Mouse (Mus musculus) adrenal gland (tissue): ENCODE results near the gene Fnip2.

ENCODE experiments used
- intact Hi-C: fragments of 180-260 bp; cut with DNase I; formaldehyde crosslinking; loops from one replicate; pipeline ENCODE4 v1.15.1; 2025

Fnip2 gene

GRCm38 (mm10) chr3:79566716-79567691 lies 592 bp downstream of the Fnip2 start:
- intact Hi-C loops, result loop anchor here (10.0 kb wide), 2 partner anchors 52 to 282 kb away; partner anchors contain the start of gene Rapgef2

- intact Hi-C loops, result loop anchor here (10.0 kb wide), 2 partner anchors 50 to 280 kb away; partner anchors contain the start of gene Rapgef2
Measured at GRCm38 (mm10) chr3:79564875-79565606, 2.6 kb downstream of the Fnip2 start.

- intact Hi-C loops, result loop anchor here (10.0 kb wide), 2 partner anchors 49 to 279 kb away; partner anchors contain the start of gene Rapgef2
Measured at GRCm38 (mm10) chr3:79563511-79563910, 4.1 kb downstream of the Fnip2 start.

- intact Hi-C loops, result loop anchor here (10.0 kb wide), 2 partner anchors 47 to 277 kb away; partner anchors contain the start of gene Rapgef2
Measured at GRCm38 (mm10) chr3:79561784-79562715, 5.5 kb downstream of the Fnip2 start.

- intact Hi-C loops, result loop anchor here (10.0 kb wide), 2 partner anchors 46 to 276 kb away; partner anchors contain the start of gene Rapgef2
Measured at GRCm38 (mm10) chr3:79560555-79560954, 7.0 kb downstream of the Fnip2 start.

- intact Hi-C loops, result loop anchor here (10.0 kb wide), 2 partner anchors 45 to 275 kb away; partner anchors contain the start of gene Rapgef2
Measured at GRCm38 (mm10) chr3:79559773-79560045, 7.9 kb downstream of the Fnip2 start.

- intact Hi-C loops, result no loop called here
Measured at GRCm38 (mm10) chr3:79559021-79559772, 8.4 kb downstream of the Fnip2 start.

- intact Hi-C loops, result no loop called here
Measured at GRCm38 (mm10) chr3:79555061-79555460, 12.5 kb downstream of the Fnip2 start.

- intact Hi-C loops, result no loop called here
Measured at GRCm38 (mm10) chr3:79553779-79554178, 13.8 kb downstream of the Fnip2 start.

- intact Hi-C loops, result no loop called here
Measured at GRCm38 (mm10) chr3:79551826-79552552, 15.6 kb downstream of the Fnip2 start.

- intact Hi-C loops, result no loop called here
Measured at GRCm38 (mm10) chr3:79549751-79550393, 17.7 kb downstream of the Fnip2 start.

GRCm38 (mm10) chr3:79548681-79549437 lies 18.7 kb downstream of the Fnip2 start:
- intact Hi-C loops, result no loop called here

- intact Hi-C loops, result no loop called here
Measured at GRCm38 (mm10) chr3:79542585-79542984, 25.0 kb downstream of the Fnip2 start.

- intact Hi-C loops, result no loop called here
Measured at GRCm38 (mm10) chr3:79539656-79540055, 27.9 kb downstream of the Fnip2 start.

- intact Hi-C loops, result no loop called here
Measured at GRCm38 (mm10) chr3:79539124-79539523, 28.5 kb downstream of the Fnip2 start.

GRCm38 (mm10) chr3:79538342-79538741 lies 29.3 kb downstream of the Fnip2 start:
- intact Hi-C loops, result no loop called here

GRCm38 (mm10) chr3:79537626-79538203 lies 29.9 kb downstream of the Fnip2 start:
- intact Hi-C loops, result no loop called here

- intact Hi-C loops, result no loop called here
Measured at GRCm38 (mm10) chr3:79537023-79537422, 30.6 kb downstream of the Fnip2 start.
